Mouse (Mus musculus): ENCODE data around the gene Ube2v1. TPM values are rescaled to one million over a fixed set of nuclear protein-coding genes. Genes with fewer than 3 reads are reported as not detected.
A peak's percentile ranks its signal among the peaks of the same experiment; 100 is the strongest.

Ube2v1 gene
- total and polyA plus RNA-seq, 2 experiments from 2014 or later = 161 to 369 TPM

DNA sequence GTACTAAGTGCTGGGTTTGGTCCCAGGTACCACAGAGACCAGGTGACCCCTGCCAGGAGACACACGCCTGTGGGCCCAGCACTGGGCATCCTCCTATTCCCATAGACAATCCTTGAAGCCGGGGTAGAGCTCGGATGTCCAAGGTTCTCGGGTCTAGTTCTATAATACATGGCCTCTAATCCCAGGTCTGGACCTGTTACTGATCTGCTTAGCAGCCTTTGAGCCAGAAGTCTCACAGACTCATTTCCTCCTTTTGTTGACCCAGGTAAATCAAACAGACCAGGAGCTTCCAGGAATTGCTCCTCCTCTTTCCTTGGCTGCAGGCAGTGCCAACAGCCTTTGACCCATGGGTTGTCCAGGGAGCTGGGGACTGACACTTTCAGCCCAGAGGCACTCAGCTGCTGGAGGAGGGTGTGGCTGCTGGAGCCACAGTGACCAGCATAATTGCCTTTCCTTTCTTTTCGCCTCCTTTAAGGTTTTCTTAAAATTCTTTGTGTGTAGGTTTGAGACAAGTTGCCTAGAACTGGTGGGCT lies 39.3 kb upstream of the Ube2v1 start:
- Histone ChIP-seq H3K27ac (ENCODE audit: low read depth, low read length) (no peak overlapping the region), H3K4me1 (ENCODE audit: insufficient read depth) (no peaks in the 10 kb centered on the region), H3K27me3 (ENCODE audit: insufficient read depth, low read length) (no peaks in the 10 kb centered on the region; the same call in 1 of the 2 replicates), H3K36me3 (ENCODE audit: insufficient read depth) (no peaks in the 10 kb centered on the region), H3K9me3 (ENCODE audit: low read length) (no peaks in the 10 kb centered on the region), H3K4me2 (ENCODE audit: low read depth) (no peak overlapping the region), H3K9ac (no peak overlapping the region), H3K4me3 (ENCODE audit: low read depth, low read length) (no peak overlapping the region)
- no peak for TF ChIP-seq CTCF (IDR thresholded peaks at IDR 0.05; ENCODE audit: low read depth)
- ATAC-seq = no peak
- no peak for DNase-seq
- WGBS = 88% methylated on average over 5 of the region's 5 CpGs

DNA sequence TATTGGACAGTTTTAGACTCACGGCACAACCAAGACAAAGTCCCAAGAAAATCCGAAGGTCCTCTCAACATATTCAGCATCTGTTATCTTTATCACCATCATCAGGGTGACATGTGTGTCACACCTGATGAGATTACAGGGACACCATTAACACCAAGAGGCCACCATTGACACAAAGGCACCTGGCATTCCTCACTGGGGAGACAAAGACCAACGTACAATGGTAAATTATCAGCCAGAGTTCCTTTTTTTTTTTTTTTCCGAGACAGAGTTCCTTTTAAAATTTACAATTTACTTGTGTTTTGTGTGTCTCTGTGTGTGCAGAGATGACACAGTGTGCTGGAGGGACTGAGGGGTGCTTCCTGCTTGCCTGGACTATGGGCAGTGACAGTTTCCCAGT lies 37.5 kb upstream of the Ube2v1 start:
- no peak for TF ChIP-seq CTCF (IDR thresholded peaks at IDR 0.05; ENCODE audit: low read depth)
- Histone ChIP-seq H3K27ac (ENCODE audit: low read depth, low read length) (no peak overlapping the region), H3K36me3 (ENCODE audit: insufficient read depth) (no peaks in the 10 kb centered on the region), H3K4me2 (ENCODE audit: low read depth) (no peak overlapping the region), H3K27me3 (ENCODE audit: insufficient read depth, low read length) (no peaks in the 10 kb centered on the region; the same call in 1 of the 2 replicates), H3K9ac (no peak overlapping the region), H3K9me3 (ENCODE audit: low read length) (no peaks in the 10 kb centered on the region), H3K4me1 (ENCODE audit: insufficient read depth) (no peaks in the 10 kb centered on the region), H3K4me3 (ENCODE audit: low read depth, low read length) (no peak overlapping the region)
- DNase-seq = no peak
- no peak for ATAC-seq
- 76% methylated on average over 4 of the region's 4 CpGs for WGBS

DNA sequence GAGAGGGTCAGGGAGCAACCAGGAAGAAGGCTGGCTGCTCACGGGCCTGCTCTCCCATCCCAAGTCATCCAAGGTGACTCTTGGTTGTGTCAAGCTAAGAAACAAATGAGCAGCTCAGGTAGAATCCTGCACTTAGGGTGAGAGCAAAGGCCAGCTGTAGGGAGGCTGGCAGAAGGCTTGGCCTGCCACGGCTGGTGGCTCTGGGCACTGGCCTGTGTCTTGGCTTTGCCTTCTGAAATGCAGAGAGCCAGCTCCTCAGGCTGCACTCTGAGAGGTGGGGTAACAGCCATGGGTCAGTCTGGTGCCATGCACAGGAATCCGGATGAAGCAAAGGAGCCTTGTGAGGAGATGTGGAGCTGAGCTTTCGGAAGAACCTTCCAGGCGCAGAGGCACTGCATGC lies 36.5 kb upstream of the Ube2v1 start:
- Histone ChIP-seq H3K9ac (no peak overlapping the region), H3K4me3 (ENCODE audit: low read depth, low read length) (no peak overlapping the region), H3K27me3 (ENCODE audit: insufficient read depth, low read length) (peaks cover 1% of the 10 kb centered on the region; the same call in 1 of the 2 replicates), H3K4me1 (ENCODE audit: insufficient read depth) (no peaks in the 10 kb centered on the region), H3K36me3 (ENCODE audit: insufficient read depth) (no peaks in the 10 kb centered on the region), H3K9me3 (ENCODE audit: low read length) (no peaks in the 10 kb centered on the region), H3K4me2 (ENCODE audit: low read depth) (no peak overlapping the region), H3K27ac (ENCODE audit: low read depth, low read length) (no peak overlapping the region)
- WGBS = 90% methylated on average over 5 of the region's 5 CpGs
- no peak for ATAC-seq
- no peak for TF ChIP-seq CTCF (IDR thresholded peaks at IDR 0.05; ENCODE audit: low read depth)
- DNase-seq = no peak

DNA sequence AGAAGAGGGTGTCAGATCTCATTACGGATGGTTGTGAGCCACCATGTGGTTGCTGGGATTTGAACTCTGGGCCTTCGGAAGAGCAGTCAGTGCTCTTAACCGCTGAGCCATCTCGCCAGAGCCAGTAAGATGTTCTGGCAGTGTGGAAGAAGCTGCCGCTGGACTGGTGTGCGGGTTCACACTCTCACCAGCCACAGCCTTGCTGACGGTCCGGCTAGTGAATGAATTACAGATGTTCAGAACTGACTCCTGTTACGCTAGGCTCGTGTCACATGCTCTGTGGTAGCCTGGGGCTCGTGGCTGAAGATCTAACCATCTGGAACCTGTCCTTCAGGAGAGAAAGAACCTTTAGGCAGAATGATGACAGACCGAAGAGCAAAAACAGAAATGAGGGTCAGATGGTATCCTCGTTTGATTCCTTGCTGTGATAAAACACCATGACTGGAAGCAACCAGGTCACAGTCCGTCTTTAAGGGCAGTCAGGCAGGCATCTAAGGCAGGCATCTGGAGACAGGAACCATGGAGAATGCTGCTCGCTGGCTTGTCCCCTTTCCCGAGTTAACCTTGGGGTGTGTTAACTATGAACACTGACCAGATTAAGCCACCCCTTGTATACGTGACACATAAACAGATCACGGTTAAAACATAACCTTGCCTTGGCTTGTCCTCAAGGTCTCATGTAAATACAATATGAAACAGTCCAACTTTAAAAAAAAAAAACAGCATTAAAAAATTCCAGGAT lies 34.2 kb upstream of the Ube2v1 start:
- H3K36me3 ChIP-seq (ENCODE audit: insufficient read depth) = no peaks in the 10 kb centered on the region
- 83% methylated on average over 18 of the region's 18 CpGs for WGBS
- no peak overlapping the region for H3K27ac ChIP-seq (ENCODE audit: low read depth, low read length)
- H3K4me1 ChIP-seq (ENCODE audit: insufficient read depth) = no peaks in the 10 kb centered on the region; the same call in 1 of the 2 replicates
- no peaks in the 10 kb centered on the region for H3K9me3 ChIP-seq (ENCODE audit: low read length)
- no peak overlapping the region for H3K4me2 ChIP-seq (ENCODE audit: low read depth)
- H3K4me3 ChIP-seq (ENCODE audit: low read depth, low read length) = no peak overlapping the region
- TF ChIP-seq CTCF (IDR thresholded peaks at IDR 0.05; ENCODE audit: low read depth) = no peak
- H3K27me3 ChIP-seq (ENCODE audit: insufficient read depth, low read length) = peaks cover 5% of the 10 kb centered on the region; the same call in 1 of the 2 replicates
- H3K9ac ChIP-seq = no peak overlapping the region
- ATAC-seq (no peak), DNase-seq (no peak)

DNA sequence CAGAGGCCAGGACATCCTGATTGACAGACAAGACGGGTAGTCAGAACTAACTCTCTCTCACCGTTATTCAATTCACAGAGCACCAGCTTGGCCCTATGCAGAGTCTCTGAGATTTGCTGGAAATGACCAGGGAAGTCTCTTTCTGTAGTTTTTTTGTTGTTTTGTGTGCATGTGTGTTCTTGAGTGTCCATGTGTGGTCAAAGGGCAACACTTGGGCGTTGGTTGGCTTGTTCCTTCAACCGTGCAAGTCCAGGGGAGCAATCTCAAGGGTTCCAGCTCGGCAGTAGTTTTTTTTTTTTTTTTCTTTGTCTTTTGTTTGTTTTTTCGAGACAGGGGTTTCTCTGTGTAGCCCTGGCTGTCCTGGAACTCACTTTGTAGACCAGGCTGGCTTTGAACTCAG lies 30.8 kb upstream of the Ube2v1 start:
- H3K27me3 ChIP-seq (ENCODE audit: insufficient read depth, low read length) = peaks cover 5% of the 10 kb centered on the region; the same call in 1 of the 2 replicates
- peaks cover 3% of the 10 kb centered on the region; the same call in 1 of the 2 replicates for H3K36me3 ChIP-seq (ENCODE audit: insufficient read depth)
- no peak overlapping the region for H3K4me3 ChIP-seq (ENCODE audit: low read depth, low read length)
- WGBS = 52% methylated on average over 6 of the region's 6 CpGs
- no peak overlapping the region for H3K9ac ChIP-seq
- no peaks in the 10 kb centered on the region for H3K9me3 ChIP-seq (ENCODE audit: low read length)
- no peak overlapping the region for H3K4me2 ChIP-seq (ENCODE audit: low read depth)
- DNase-seq (no peak), ATAC-seq (no peak)
- no peak for TF ChIP-seq CTCF (IDR thresholded peaks at IDR 0.05; ENCODE audit: low read depth)
- H3K27ac ChIP-seq (ENCODE audit: low read depth, low read length) = no peak overlapping the region
- peaks cover 11% of the 10 kb centered on the region for H3K4me1 ChIP-seq (ENCODE audit: insufficient read depth)

DNA sequence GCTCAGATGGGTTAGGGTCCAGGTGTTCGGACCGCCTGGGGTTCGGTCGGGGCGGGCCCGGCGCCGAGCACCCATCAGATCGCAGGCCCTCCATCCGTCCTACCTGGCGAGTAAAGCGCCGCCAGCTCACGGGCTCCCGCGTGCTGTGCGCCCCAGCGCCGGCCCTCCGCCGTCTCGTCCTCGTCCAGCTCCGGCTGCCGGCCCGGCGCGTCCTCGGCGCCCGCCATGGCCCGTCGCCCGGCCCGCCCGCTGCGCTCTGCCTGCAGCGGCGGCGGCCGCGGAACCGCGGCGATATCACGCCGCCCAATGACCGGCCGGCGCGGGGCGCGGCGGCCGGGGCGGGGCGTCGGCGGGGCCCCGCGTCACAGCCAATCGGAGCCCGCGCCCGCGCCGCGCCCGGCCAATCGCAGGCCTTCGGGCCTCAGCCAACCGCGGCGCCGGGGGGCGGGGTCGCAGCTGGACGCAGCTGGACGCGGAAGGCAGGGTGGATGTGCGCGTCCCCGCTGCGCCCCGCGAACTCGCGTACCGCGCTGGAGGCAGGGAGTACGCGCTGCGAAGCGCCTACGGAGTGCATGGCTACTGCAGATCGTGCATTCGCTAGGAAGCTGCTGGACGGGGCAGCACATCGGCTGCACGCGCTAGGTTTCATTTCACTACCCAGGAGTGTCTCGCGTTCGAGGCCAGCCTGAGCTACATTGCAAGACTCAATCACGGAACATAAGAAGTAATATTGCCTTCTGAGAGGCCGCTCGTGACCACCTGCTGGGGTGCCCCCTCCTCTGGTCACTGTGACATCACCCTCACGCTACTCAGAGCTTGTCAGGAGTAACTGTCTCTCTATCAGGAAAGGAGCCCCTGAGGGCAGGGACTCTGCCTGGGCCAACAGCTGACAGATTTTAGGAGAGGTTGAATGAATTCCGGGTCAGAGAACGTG lies 29.6 kb upstream of the Ube2v1 start, which contains the start of gene Gm20431:
TSS of gene Gm20431 (minus strand) at position 227 of the 934 bp plus-strand sequence.
- peak within 1 kb of the TSS; percentile 60 for H3K27ac ChIP-seq (ENCODE audit: low read depth, low read length)
- peaks cover 4% of the 10 kb centered on the region; the same call in 1 of the 2 replicates for H3K36me3 ChIP-seq (ENCODE audit: insufficient read depth)
- peak; percentile 21; the same call in 1 of the 2 replicates for TF ChIP-seq CTCF (IDR thresholded peaks at IDR 0.05; ENCODE audit: low read depth)
- H3K9me3 ChIP-seq (ENCODE audit: low read length) = no peaks in the 10 kb centered on the region
- peak; percentile 95 for ATAC-seq
- peak within 1 kb of the TSS; percentile 76 for H3K9ac ChIP-seq
- peak; percentile 96 for DNase-seq
- H3K27me3 ChIP-seq (ENCODE audit: insufficient read depth, low read length) = peaks cover 5% of the 10 kb centered on the region; the same call in 1 of the 2 replicates
- H3K4me1 ChIP-seq (ENCODE audit: insufficient read depth) = peaks cover 11% of the 10 kb centered on the region
- WGBS = 1% methylated on average over 93 of the region's 110 CpGs
- peak within 1 kb of the TSS; percentile 83 for H3K4me3 ChIP-seq (ENCODE audit: low read depth, low read length)
- H3K4me2 ChIP-seq (ENCODE audit: low read depth) = peak within 1 kb of the TSS; percentile 79
